Mouse (Mus musculus): Measurements from ENCODE around the gene Prm3. TPM values are rescaled to one million over a fixed set of nuclear protein-coding genes. Genes with fewer than 3 reads are reported as not detected.
A peak's percentile ranks its signal among the peaks of the same experiment; 100 is the strongest.

The Prm3 gene
- polyA plus RNA-seq, 1 experiment from 2014 or later, result not detected

DNA sequence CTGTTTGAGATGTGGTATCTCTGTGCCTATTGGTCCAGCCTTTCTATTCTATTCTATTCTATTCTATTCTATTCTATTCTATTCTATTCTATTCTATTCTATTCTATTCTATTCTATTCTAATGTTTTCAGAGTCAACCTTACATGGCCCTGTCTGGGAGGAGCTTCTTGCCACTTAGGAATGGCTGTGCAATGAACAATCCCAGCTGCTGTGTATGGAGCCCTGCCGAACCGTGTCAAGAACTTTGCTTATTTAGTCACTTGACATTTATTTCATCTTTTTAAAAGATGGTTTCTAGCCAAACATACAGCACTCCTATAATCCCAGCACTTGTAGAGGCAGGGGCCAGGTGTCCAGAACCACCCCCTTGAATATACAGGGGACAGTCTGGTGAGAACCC, 26.4 kb downstream of the Prm3 start:
- Histone ChIP-seq H3K36me3 (no peaks in the 10 kb centered on the region), H3K9ac (no peak overlapping the region), H3K27me3 (0 out of 2 replicates have a peak, but pooled peaks cover 3% of the 10 kb centered on the region), H3K9me3 (no peaks in the 10 kb centered on the region), H3K4me3 (no peak overlapping the region), H3K4me2 (no peak overlapping the region), H3K4me1 (replicated peaks) (peaks cover 5% of the 10 kb centered on the region; the same call in 1 of the 2 replicates), H3K27ac (replicated peaks) (no peak overlapping the region)
- no peak for ATAC-seq (ENCODE audit: low read depth)
- 58% methylated on average over 2 of the region's 2 CpGs for WGBS

DNA sequence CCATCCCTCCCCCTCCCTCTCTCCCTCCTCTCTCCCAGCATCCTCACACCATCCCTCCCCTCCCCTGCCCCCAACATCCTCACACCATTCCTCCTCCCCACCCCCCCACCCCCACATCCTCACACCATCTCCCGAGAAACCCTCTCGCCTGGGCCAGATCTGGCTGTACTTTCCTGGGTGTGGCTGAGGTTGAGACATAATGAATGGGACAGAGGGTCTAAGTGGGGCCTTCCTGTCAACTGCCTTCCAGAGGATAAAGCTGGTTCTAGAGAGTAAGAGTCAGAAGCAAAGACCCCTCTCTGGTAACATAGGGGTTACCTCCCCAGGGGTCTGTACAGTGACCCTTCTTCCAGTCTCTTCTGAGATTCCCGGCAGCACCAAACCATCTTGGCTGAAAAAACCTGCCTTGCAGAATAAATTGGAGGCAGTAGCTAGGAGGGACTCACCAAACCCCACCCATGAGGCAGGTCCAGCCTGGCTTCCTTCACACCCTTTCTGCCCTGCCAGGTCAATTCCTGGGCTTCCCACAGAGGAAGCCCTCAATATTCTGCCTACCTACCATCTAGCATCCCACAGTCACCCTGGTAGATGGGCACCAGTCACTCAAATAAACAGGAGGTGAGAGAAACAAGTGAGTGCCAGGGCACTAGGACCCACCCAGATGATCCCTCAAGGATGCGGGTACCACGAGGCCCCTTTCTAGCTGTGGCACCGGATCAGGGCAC, 27.0 kb downstream of the Prm3 start:
- H3K27me3 ChIP-seq, result 0 out of 2 replicates have a peak, but pooled peaks cover under 1% of the 10 kb centered on the region
- H3K4me2 ChIP-seq, result no peak overlapping the region
- H3K9ac ChIP-seq, result no peak overlapping the region
- H3K36me3 ChIP-seq, result no peaks in the 10 kb centered on the region
- H3K9me3 ChIP-seq, result no peaks in the 10 kb centered on the region
- peaks cover 5% of the 10 kb centered on the region; the same call in 1 of the 2 replicates for H3K4me1 ChIP-seq (replicated peaks)
- no peak for ATAC-seq (ENCODE audit: low read depth)
- no peak overlapping the region for H3K4me3 ChIP-seq
- no peak overlapping the region for H3K27ac ChIP-seq (replicated peaks)
- 73% methylated on average over 6 of the region's 6 CpGs for WGBS

DNA sequence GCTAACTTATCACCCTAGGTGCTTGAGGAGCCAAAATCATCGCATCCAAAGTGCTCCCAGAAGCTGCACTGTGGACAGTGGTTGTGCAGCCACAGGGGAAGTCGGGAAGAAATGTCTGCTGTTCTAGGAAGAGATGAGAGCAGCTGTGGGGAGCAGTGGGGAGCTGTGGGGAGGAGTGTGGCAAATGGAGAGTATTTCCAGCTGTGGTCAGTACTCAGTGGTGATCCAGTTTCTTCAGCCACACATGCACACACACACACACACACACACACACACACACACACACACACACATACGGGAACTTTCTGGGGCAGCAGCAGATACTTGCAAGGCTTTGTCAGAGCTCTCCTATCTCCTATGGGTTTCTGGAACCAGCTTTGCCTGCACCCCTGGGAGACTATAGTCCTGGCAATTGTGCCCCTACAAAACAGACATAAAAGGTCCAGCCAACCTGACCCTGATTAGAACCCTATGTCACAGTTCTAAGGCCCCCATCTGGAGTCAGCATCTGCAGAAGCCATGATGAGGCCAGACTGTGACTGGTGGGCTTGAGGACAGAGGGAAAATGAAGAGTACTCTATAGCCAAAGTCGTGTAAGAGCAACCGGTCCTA, 28.0 kb downstream of the Prm3 start:
- Histone ChIP-seq H3K4me2 (no peak overlapping the region), H3K27me3 (no peaks in the 10 kb centered on the region), H3K4me3 (no peak overlapping the region), H3K36me3 (no peaks in the 10 kb centered on the region), H3K27ac (replicated peaks) (no peak overlapping the region), H3K4me1 (replicated peaks) (peaks cover 5% of the 10 kb centered on the region; the same call in 1 of the 2 replicates), H3K9me3 (no peaks in the 10 kb centered on the region), H3K9ac (no peak overlapping the region)
- ATAC-seq (ENCODE audit: low read depth), result no peak
- 72% methylated on average over 5 of the region's 5 CpGs for WGBS

DNA sequence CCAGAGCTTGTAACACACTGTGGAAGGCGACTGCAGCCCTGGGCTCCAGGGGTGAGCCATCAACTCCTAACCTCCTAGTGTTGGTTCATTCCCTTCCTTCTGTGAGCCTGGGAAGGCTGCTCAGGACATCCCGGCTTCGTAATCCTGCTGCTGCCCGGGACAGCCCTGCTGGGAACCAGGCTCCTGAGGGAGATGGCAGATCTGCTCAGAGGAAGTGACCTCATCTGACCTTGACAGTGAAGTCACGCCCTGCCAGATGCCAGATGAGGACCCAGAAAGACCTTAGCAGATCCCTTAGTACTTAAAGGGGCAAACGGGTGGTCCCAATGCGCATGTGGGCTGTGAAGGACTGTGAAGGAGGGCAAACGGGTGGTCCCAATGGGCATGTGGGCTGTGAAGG, 29.5 kb downstream of the Prm3 start:
- ATAC-seq (ENCODE audit: low read depth), result no peak
- 82% methylated on average over 8 of the region's 8 CpGs for WGBS
- H3K9me3 ChIP-seq, result no peaks in the 10 kb centered on the region

DNA sequence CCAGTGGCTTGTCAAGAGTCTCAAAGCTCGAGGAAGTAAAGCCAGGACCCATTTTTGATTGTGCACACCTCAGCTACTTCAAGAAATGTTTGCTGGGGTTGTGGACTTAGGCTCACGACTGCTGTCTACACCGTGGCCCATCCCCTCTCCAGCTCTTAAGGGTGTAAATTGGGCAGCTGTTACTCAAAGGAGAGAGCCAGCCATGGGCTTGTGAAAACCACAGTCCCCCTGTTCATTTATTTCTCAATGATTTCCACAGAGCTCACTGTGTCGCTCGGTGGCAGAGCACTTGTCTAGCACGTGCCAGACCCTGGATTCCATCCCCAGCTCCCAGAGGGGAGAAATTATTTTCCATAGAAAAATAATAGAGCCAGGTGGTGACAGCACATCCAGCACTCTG, 34.5 kb downstream of the Prm3 start:
- Histone ChIP-seq H3K4me3 (no peak overlapping the region), H3K4me2 (no peak overlapping the region), H3K36me3 (no peaks in the 10 kb centered on the region), H3K9ac (no peak overlapping the region), H3K27ac (replicated peaks) (no peak overlapping the region), H3K27me3 (no peaks in the 10 kb centered on the region), H3K4me1 (replicated peaks) (peaks cover 5% of the 10 kb centered on the region; the same call in 1 of the 2 replicates), H3K9me3 (no peaks in the 10 kb centered on the region)
- 71% methylated on average over 5 of the region's 6 CpGs for WGBS
- no peak for ATAC-seq (ENCODE audit: low read depth)

More for the DNA sequence above, 29.5 kb downstream of the Prm3 start:
- Histone ChIP-seq H3K4me2 (no peak overlapping the region), H3K27me3 (no peaks in the 10 kb centered on the region), H3K4me3 (no peak overlapping the region), H3K36me3 (no peaks in the 10 kb centered on the region), H3K9ac (no peak overlapping the region), H3K4me1 (replicated peaks) (peaks cover 5% of the 10 kb centered on the region; the same call in 1 of the 2 replicates), H3K27ac (replicated peaks) (no peak overlapping the region)

DNA sequence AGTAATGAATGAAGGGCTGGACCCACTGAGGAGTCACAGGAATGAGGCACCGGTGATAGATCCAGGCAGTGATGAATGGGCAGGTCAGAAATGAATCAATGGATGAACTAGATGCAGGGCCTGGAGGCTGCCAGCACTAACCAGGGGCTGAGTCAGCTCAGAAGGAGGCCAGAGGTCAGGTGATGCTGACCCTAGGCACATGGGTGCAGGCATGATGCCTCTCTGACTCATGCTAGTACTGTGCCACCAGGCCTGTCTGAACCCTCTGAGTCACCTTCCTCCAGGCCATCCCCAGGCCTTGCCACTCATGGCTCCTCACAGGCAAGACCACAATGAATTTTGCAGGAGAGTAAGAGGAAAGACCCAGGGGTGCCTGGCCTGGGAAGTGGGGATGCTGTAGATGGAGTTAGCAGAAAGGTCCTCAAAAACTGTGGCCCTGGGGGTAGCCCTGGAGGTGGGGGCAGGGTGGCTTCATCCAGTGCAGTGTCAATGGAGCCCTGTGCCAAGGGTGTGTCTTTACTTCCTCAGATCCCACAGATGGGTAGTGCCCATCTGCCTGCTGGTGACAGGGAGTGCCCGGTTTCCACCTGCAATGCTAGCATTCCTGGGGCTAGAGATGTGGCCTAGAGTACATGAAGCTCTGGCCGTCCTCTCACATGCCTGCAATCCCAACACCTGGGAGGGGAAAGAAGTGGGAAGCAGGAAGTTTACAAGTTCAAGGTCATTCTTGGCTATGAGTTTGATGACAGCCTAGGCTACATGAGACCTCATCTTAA, 36.0 kb downstream of the Prm3 start:
- Histone ChIP-seq H3K27ac (replicated peaks) (no peak overlapping the region), H3K36me3 (no peaks in the 10 kb centered on the region), H3K9me3 (no peaks in the 10 kb centered on the region), H3K9ac (no peak overlapping the region), H3K4me1 (replicated peaks) (peaks cover 1% of the 10 kb centered on the region; the same call in 1 of the 2 replicates), H3K27me3 (no peaks in the 10 kb centered on the region), H3K4me2 (no peak overlapping the region), H3K4me3 (no peak overlapping the region)
- no peak for ATAC-seq (ENCODE audit: low read depth)
- 90% methylated on average over 3 of the region's 3 CpGs for WGBS

DNA sequence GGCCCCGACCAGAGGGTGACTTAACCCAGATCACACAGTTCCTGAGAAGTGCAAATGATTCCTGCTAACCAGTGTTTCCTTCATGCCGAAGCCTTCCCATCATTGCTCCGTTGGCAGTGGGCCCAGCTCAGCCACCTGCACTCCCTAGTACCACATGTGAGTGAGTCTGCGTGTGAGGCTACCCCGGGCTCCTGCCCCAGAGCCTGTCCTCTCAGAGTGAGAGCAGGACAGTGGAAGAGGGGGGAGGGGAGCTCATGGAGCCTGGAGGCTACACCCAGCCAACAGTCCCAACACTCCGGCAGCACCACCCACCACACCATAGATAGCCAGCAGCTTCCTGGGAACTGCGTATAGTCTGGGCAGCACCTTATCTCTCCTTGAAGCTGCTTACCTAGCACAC, 40.9 kb downstream of the Prm3 start:
- Histone ChIP-seq H3K9me3 (no peaks in the 10 kb centered on the region), H3K36me3 (no peaks in the 10 kb centered on the region), H3K4me2 (no peak overlapping the region), H3K27ac (replicated peaks) (no peak overlapping the region), H3K4me3 (no peak overlapping the region), H3K4me1 (replicated peaks) (peaks cover 7% of the 10 kb centered on the region; the same call in 1 of the 2 replicates), H3K27me3 (no peaks in the 10 kb centered on the region), H3K9ac (0 out of 2 replicates have a peak overlapping the region, but pooled peaks have one; percentile 8)
- WGBS, result 56% methylated on average over 7 of the region's 7 CpGs
- peak; percentile 40; the same call in 1 of the 2 replicates for ATAC-seq (ENCODE audit: low read depth)

DNA sequence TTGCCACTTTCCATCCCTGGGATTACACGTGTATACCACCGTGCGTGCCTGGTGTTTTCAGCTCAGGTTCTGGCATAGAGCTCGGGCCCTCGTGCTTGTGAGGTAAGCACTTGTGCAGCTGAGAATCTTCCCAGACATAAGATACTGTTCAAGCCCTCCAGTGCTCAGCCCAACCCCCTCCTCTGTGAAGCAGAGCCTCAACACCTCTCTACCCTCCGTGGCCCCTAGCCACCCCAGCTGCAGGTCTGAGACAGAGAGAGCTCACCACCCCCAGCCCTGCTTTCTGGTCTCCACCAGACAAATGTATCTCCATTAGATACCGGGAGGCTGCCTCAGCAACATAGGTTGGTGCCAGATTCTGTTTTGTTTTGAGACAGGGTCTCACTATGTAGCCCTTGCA, 41.5 kb downstream of the Prm3 start:
- H3K4me1 ChIP-seq (replicated peaks), result peaks cover 7% of the 10 kb centered on the region; the same call in 1 of the 2 replicates
- H3K9me3 ChIP-seq, result no peaks in the 10 kb centered on the region
- H3K4me2 ChIP-seq, result no peak overlapping the region
- H3K36me3 ChIP-seq, result no peaks in the 10 kb centered on the region
- no peak overlapping the region for H3K27ac ChIP-seq (replicated peaks)
- ATAC-seq (ENCODE audit: low read depth), result no peak
- WGBS, result 74% methylated on average over 7 of the region's 7 CpGs
- no peak overlapping the region for H3K9ac ChIP-seq
- no peaks in the 10 kb centered on the region for H3K27me3 ChIP-seq
- no peak overlapping the region for H3K4me3 ChIP-seq

DNA sequence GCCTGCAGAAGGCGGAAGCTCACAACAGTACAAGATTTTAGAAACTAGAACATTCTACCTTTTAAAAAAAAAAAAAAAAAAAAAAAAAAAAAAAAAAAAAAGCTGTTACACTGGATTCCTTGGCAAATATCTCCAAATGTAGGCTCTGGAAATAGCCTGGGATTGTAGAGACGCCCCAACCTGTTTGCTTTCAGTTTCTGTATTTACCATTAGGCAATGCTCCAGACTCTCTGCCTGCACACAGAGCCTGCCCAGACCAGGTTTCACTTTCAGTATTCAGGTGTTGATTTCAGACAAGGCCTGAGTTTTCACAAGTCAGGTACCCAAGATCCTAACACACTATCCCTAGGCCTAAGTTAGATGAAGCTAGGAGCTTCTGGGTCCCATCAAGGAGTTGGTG, 49.6 kb downstream of the Prm3 start:
- H3K36me3 ChIP-seq, result peaks cover 10% of the 10 kb centered on the region; the same call in 1 of the 2 replicates
- no peak overlapping the region for H3K4me2 ChIP-seq
- WGBS, result 94% methylated on average over 2 of the region's 2 CpGs
- no peaks in the 10 kb centered on the region for H3K4me1 ChIP-seq (replicated peaks)
- ATAC-seq (ENCODE audit: low read depth), result no peak
- no peak overlapping the region for H3K4me3 ChIP-seq
- H3K27me3 ChIP-seq, result no peaks in the 10 kb centered on the region
- H3K27ac ChIP-seq (replicated peaks), result no peak overlapping the region
- no peaks in the 10 kb centered on the region for H3K9me3 ChIP-seq
- no peak overlapping the region for H3K9ac ChIP-seq

Other genes with a start within 250 kb of the Prm3 start
- 19.1 and 21.8 TPM in 2 replicates for gene Dexi, start 247.9 kb downstream of the Prm3 start, polyA plus RNA-seq (2015; fragmentation: Nextera tagmentation; extraction: Ambion mirVana)
- gene Clec16a, start 245.6 kb downstream of the Prm3 start, polyA plus RNA-seq (2015; fragmentation: Nextera tagmentation; extraction: Ambion mirVana), result 68.7 and 69.0 TPM in 2 replicates
- gene Socs1, start 5.4 kb downstream of the Prm3 start, polyA plus RNA-seq (2015; fragmentation: Nextera tagmentation; extraction: Ambion mirVana), result 3.7 and 4.2 TPM in 2 replicates
- gene Tnp2, start 2.3 kb downstream of the Prm3 start, polyA plus RNA-seq (2015; fragmentation: Nextera tagmentation; extraction: Ambion mirVana), result not detected in 2 replicates
- gene Prm2, start 5.2 kb upstream of the Prm3 start, polyA plus RNA-seq (2015; fragmentation: Nextera tagmentation; extraction: Ambion mirVana), result not detected in 2 replicates
- 0.64 TPM in 1 of 2 replicates, not detected in the other for gene Prm1, start 14.9 kb upstream of the Prm3 start, polyA plus RNA-seq (2015; fragmentation: Nextera tagmentation; extraction: Ambion mirVana)
- not detected in 2 replicates for gene Gm11172, start 22.0 kb upstream of the Prm3 start, polyA plus RNA-seq (2015; fragmentation: Nextera tagmentation; extraction: Ambion mirVana)
- gene Rmi2, start 44.1 kb upstream of the Prm3 start, polyA plus RNA-seq (2015; fragmentation: Nextera tagmentation; extraction: Ambion mirVana), result 0.55 and 0.68 TPM in 2 replicates

All from neural tube, embryonic 13.5 days (tissue).